ENCODE assay signal across 8 mouse cellular contexts in the genomic region with DNA sequence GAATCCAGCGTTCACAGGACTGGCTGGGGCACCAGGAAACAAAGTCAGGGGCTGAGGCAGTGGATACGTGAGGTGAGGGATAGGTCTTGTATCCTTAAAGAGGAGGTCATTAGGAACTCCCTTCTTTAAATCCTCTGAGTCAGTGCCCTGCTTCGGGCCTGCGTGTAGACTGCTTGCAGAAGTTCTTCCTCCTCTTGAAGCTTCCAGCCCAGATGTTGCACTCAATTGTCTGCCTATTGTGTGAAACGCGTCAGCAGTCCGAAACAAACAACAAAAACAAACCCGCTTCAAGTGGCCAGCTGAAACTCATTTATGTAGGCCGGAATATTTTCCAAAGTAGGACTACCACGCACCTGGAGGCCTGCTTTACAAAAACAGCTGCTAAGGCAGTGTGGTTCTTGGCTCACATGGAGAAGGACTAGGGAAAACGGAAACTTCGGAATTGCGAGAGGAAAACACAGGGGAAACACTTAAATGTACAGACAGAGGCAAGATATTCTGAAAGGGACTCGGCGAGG. TPM values are rescaled to one million over a fixed set of nuclear protein-coding genes. Genes with fewer than 3 reads are reported as not detected.
DNase-seq lines count a peak whose midpoint lies in the region; ATAC-seq and TF ChIP-seq lines count a peak whose summit lies in the region.

No protein-coding gene starts in this region.

- no peaks in the 10 kb centered on the region for H3K36me3 ChIP-seq in forebrain, embryonic 12.5 days (replicated peaks)
- no peaks in the 10 kb centered on the region for H3K36me3 ChIP-seq in intestine, postnatal 0 days (ENCODE audit: control insufficient read depth, insufficient read depth)
- H3K36me3 ChIP-seq in neural tube, embryonic 13.5 days, result no peaks in the 10 kb centered on the region

- peak; percentile 7 for DNase-seq in layer of hippocampus, adult 11-12 months (ENCODE audit: low spot score)
- DNase-seq in layer of hippocampus, postnatal 25 days (ENCODE audit: extremely low spot score in 1 of 2, low spot score in 1 of 2), result no peak
- DNase-seq in ovary, adult 18-20 months (ENCODE audit: low spot score), result no peak
- no peak for DNase-seq in frontal cortex, adult 2 months (ENCODE audit: extremely low spot score in 1 of 2, low spot score in 1 of 2)
- no peak for DNase-seq in urinary bladder, postnatal 10 days (ENCODE audit: low spot score)

- H3K4me2 ChIP-seq in forebrain, embryonic 12.5 days, result peak overlapping the region; percentile 65
- H3K4me2 ChIP-seq in intestine, postnatal 0 days (replicated peaks; ENCODE audit: low read depth), result peak overlapping the region; percentile 46
- peak overlapping the region; percentile 59 for H3K4me2 ChIP-seq in neural tube, embryonic 13.5 days

- peak overlapping the region; percentile 30 for H3K4me3 ChIP-seq in forebrain, embryonic 12.5 days (replicated peaks)
- H3K4me3 ChIP-seq in intestine, postnatal 0 days (ENCODE audit: low read depth, low read length), result no peak overlapping the region
- peak overlapping the region; percentile 37 for H3K4me3 ChIP-seq in neural tube, embryonic 13.5 days

- no peak for ATAC-seq in forebrain, embryonic 12.5 days (ENCODE audit: low FRiP score)
- ATAC-seq in intestine, postnatal 0 days, result peak; percentile 22; the same call in 1 of the 2 replicates
- 0 out of 2 replicates have a peak, but pooled peaks have one; percentile 1 for ATAC-seq in neural tube, embryonic 13.5 days (ENCODE audit: low read depth)

- H3K9me3 ChIP-seq in forebrain, embryonic 12.5 days, result no peaks in the 10 kb centered on the region
- H3K9me3 ChIP-seq in intestine, postnatal 0 days (ENCODE audit: control insufficient read depth), result no peaks in the 10 kb centered on the region
- H3K9me3 ChIP-seq in neural tube, embryonic 13.5 days, result no peaks in the 10 kb centered on the region

- peak overlapping the region; percentile 42; the same call in 1 of the 2 replicates for H3K9ac ChIP-seq in forebrain, embryonic 12.5 days
- no peak overlapping the region for H3K9ac ChIP-seq in intestine, postnatal 0 days (ENCODE audit: low read depth, low read length)
- peak overlapping the region; percentile 64 for H3K9ac ChIP-seq in neural tube, embryonic 13.5 days

- no peak for TF ChIP-seq CTCF in intestine, postnatal 0 days (IDR thresholded peaks at IDR 0.05; ENCODE audit: low read depth)

- peaks cover 24% of the 10 kb centered on the region for H3K4me1 ChIP-seq in forebrain, embryonic 12.5 days
- no peaks in the 10 kb centered on the region for H3K4me1 ChIP-seq in intestine, postnatal 0 days (replicated peaks; ENCODE audit: control insufficient read depth, insufficient read depth, low read length)
- H3K4me1 ChIP-seq in neural tube, embryonic 13.5 days (replicated peaks), result peaks cover 21% of the 10 kb centered on the region

- 10% methylated on average over 15 of the region's 15 CpGs for WGBS in forebrain, embryonic 12.5 days
- 38% methylated on average over 15 of the region's 15 CpGs for WGBS in intestine, postnatal 0 days
- WGBS in neural tube, embryonic 13.5 days, result 16% methylated on average over 15 of the region's 15 CpGs

- H3K27ac ChIP-seq in forebrain, embryonic 12.5 days, result peak overlapping the region; percentile 84
- H3K27ac ChIP-seq in intestine, postnatal 0 days (ENCODE audit: low read depth, low read length), result no peak overlapping the region
- peak overlapping the region; percentile 75 for H3K27ac ChIP-seq in neural tube, embryonic 13.5 days (replicated peaks)

- H3K27me3 ChIP-seq in forebrain, embryonic 12.5 days, result peaks cover 5% of the 10 kb centered on the region; the same call in 1 of the 2 replicates
- H3K27me3 ChIP-seq in intestine, postnatal 0 days (replicated peaks; ENCODE audit: control insufficient read depth, insufficient read depth, low read length), result peaks cover 3% of the 10 kb centered on the region; the same call in 1 of the 2 replicates
- no peaks in the 10 kb centered on the region for H3K27me3 ChIP-seq in neural tube, embryonic 13.5 days

RNA-seq across cellular contexts. Expression of a gene that starts 55.6 kb away (rescaled TPM):
- total RNA-seq in layer of hippocampus, postnatal 25 days (2021), result 10 to 100 TPM; 68.7 to 70.1 TPM
- 164 and 165 TPM in 2 replicates for polyA plus RNA-seq in forebrain, embryonic 12.5 days (2016; fragmentation: Nextera tagmentation; extraction: Ambion mirVana)
- 68.0 and 69.0 TPM in 2 replicates for polyA plus RNA-seq in intestine, postnatal 0 days (2015; fragmentation: Nextera tagmentation; extraction: Ambion mirVana)
- polyA plus RNA-seq in neural tube, embryonic 13.5 days (2015; fragmentation: Nextera tagmentation; extraction: Ambion mirVana), result 159 and 162 TPM in 2 replicates
- 39.9 and 45.7 TPM in 2 replicates for polyA plus RNA-seq in frontal cortex, adult 2 months (2012; rRNA removed)
